Mouse (Mus musculus) embryonic facial prominence, embryonic 14.5 days (tissue): ENCODE measurements around the gene Rere. TPM values are rescaled to one million over a fixed set of nuclear protein-coding genes. Genes with fewer than 3 reads are reported as not detected.

ENCODE experiments used
- ATAC-seq: fragments of 200-750 bp; cut with Nextera tagmentation; 2 replicates; pipeline ENCODE4 v1.8.0; 2017; ENCODE audit warnings: low read depth, moderate number of reproducible peaks, moderate TSS enrichment
- DNase-seq: peaks from one replicate; pipeline ENCODE4 v3.0.0-alpha.2; 2015; ENCODE audit warnings: low spot score
- H3K27ac ChIP-seq: fragments of 300-500 bp; sonication (generic); replicated peaks from 2 replicates; pipeline ENCODE4 v1.5.1; 2014; ENCODE audit warnings: low read depth, mild to moderate bottlenecking, low read length, moderate library complexity
- H3K27me3 ChIP-seq: fragments of 300-500 bp; sonication (generic); replicated peaks from 2 replicates; pipeline ENCODE4 v1.6.1; 2014; ENCODE audit warnings: low read length; ENCODE audit not compliant: control insufficient read depth, insufficient read depth
- H3K36me3 ChIP-seq: fragments of 300-500 bp; sonication (generic); 2 replicates; pipeline ENCODE4 v1.6.1; 2014; ENCODE audit warnings: low read length, mixed read lengths; ENCODE audit not compliant: control insufficient read depth, insufficient read depth
- H3K4me1 ChIP-seq: fragments of 300-500 bp; sonication (generic); 2 replicates; pipeline ENCODE4 v1.6.1; 2014; ENCODE audit warnings: antibody characterized with exemption, low read length; ENCODE audit not compliant: control insufficient read depth, insufficient read depth
- H3K4me2 ChIP-seq: fragments of 300-500 bp; sonication (generic); 2 replicates; pipeline ENCODE4 v1.6.1; 2014; ENCODE audit warnings: low read depth, mild to moderate bottlenecking, low read length, moderate library complexity, mixed read lengths
- H3K4me3 ChIP-seq: fragments of 300-500 bp; sonication (generic); 2 replicates; pipeline ENCODE4 v1.5.1; 2014; ENCODE audit warnings: low read depth, mild to moderate bottlenecking, low read length
- H3K9ac ChIP-seq: fragments of 300-500 bp; sonication (generic); 2 replicates; pipeline ENCODE4 v1.6.1; 2014; ENCODE audit warnings: low read depth, mild to moderate bottlenecking, low read length, moderate library complexity, mixed read lengths
- H3K9me3 ChIP-seq: fragments of 300-500 bp; sonication (generic); 2 replicates; pipeline ENCODE4 v1.6.1; 2016; ENCODE audit warnings: low read length; ENCODE audit not compliant: control insufficient read depth
- WGBS: fragments of 180-500 bp; shearing (Covaris S2); extraction: QIAGEN DNeasy Blood & Tissue Kit; methylation state at CpG from one replicate; pipeline ENCODE4 v1.1.7; 2014; 5-methylcytosine and 5-hydroxymethylcytosine counted together
- polyA plus RNA-seq: library from polyadenylated mRNA; unstranded; fragments of >200 nt; fragmentation: Nextera tagmentation; extraction: Ambion mirVana; gene quantifications from 2 replicates; pipeline ENCODE4 v1.2.1, GENCODE M21; 2014

Rere gene
- 28.7 and 32.0 TPM in 2 replicates for polyA plus RNA-seq

- Histone ChIP-seq H3K4me1 (peaks cover 15% of the 10 kb centered on the region), H3K36me3 (no peaks in the 10 kb centered on the region), H3K9me3 (no peaks in the 10 kb centered on the region), H3K4me2 (peak within 1 kb of the TSS; percentile 75), H3K27ac (peak within 1 kb of the TSS; percentile 99), H3K9ac (peak within 1 kb of the TSS; percentile 99), H3K4me3 (peak within 1 kb of the TSS; percentile 99), H3K27me3 (no peaks in the 10 kb centered on the region)
- 1% methylated on average over 57 of the region's 60 CpGs for WGBS
- ATAC-seq = peak; percentile 98
- peak; percentile 97 for DNase-seq
Observed at GRCm38 (mm10) chr4:150281018-150281761, at the start of gene Rere. TSS of gene Rere (plus strand) at chr4:150281646.

GRCm38 (mm10) chr4:150231871-150232270, 49.6 kb upstream of the Rere start:
- no peak overlapping the region for H3K4me3 ChIP-seq
- DNase-seq (no peak), ATAC-seq (no peak)
- no peaks in the 10 kb centered on the region for H3K9me3 ChIP-seq
- H3K27ac ChIP-seq = no peak overlapping the region
- H3K4me2 ChIP-seq = no peak overlapping the region
- 50% methylated on average over 8 of the region's 8 CpGs for WGBS
- no peaks in the 10 kb centered on the region for H3K36me3 ChIP-seq
- no peak overlapping the region for H3K9ac ChIP-seq
- no peaks in the 10 kb centered on the region for H3K27me3 ChIP-seq
- H3K4me1 ChIP-seq = peaks cover 30% of the 10 kb centered on the region

- Histone ChIP-seq H3K27me3 (no peaks in the 10 kb centered on the region), H3K9ac (no peak overlapping the region), H3K4me3 (no peak overlapping the region), H3K27ac (peak overlapping the region; percentile 6), H3K36me3 (peaks cover 5% of the 10 kb centered on the region; the same call in 1 of the 2 replicates), H3K4me2 (no peak overlapping the region), H3K4me1 (peaks cover 32% of the 10 kb centered on the region), H3K9me3 (no peaks in the 10 kb centered on the region)
- WGBS = 35% methylated on average over 8 of the region's 8 CpGs
- no peak for ATAC-seq
- DNase-seq = peak; percentile 85
Observed at GRCm38 (mm10) chr4:150234599-150235327, 46.7 kb upstream of the Rere start.

GRCm38 (mm10) chr4:150235585-150235984, 45.9 kb upstream of the Rere start:
- Histone ChIP-seq H3K27ac (peak overlapping the region; percentile 6), H3K4me1 (peaks cover 31% of the 10 kb centered on the region)

GRCm38 (mm10) chr4:150236031-150236430, 45.4 kb upstream of the Rere start:
- peaks cover 27% of the 10 kb centered on the region for H3K4me1 ChIP-seq
- ATAC-seq (no peak), DNase-seq (no peak)
- WGBS = 81% methylated on average over 8 of the region's 8 CpGs
- peak overlapping the region; percentile 55 for H3K4me2 ChIP-seq
- peak overlapping the region; percentile 88 for H3K9ac ChIP-seq
- peaks cover 16% of the 10 kb centered on the region for H3K36me3 ChIP-seq
- peak overlapping the region; percentile 90 for H3K4me3 ChIP-seq
- no peaks in the 10 kb centered on the region for H3K9me3 ChIP-seq
- peak overlapping the region; percentile 95 for H3K27ac ChIP-seq
- H3K27me3 ChIP-seq = no peaks in the 10 kb centered on the region

More at GRCm38 (mm10) chr4:150235585-150235984, 45.9 kb upstream of the Rere start:
- ATAC-seq (no peak), DNase-seq (no peak)
- no peak overlapping the region for H3K4me3 ChIP-seq
- H3K4me2 ChIP-seq = no peak overlapping the region
- no peak overlapping the region for H3K9ac ChIP-seq
- no peaks in the 10 kb centered on the region for H3K27me3 ChIP-seq
- H3K36me3 ChIP-seq = peaks cover 12% of the 10 kb centered on the region
- H3K9me3 ChIP-seq = no peaks in the 10 kb centered on the region
- WGBS = 70% methylated on average over 4 of the region's 4 CpGs

GRCm38 (mm10) chr4:150236521-150237481, 44.6 kb upstream of the Rere start, which contains the start of gene Eno1:
TSS of gene Eno1 (plus strand) at chr4:150236721.
- peak within 1 kb of the TSS; percentile 82 for H3K4me2 ChIP-seq

GRCm38 (mm10) chr4:150237636-150238361, 43.6 kb upstream of the Rere start:
- peak overlapping the region; percentile 82 for H3K4me2 ChIP-seq
- DNase-seq (peak; percentile 55), ATAC-seq (no peak)
- peaks cover 19% of the 10 kb centered on the region for H3K4me1 ChIP-seq
- H3K27me3 ChIP-seq = no peaks in the 10 kb centered on the region
- peak overlapping the region; percentile 88 for H3K9ac ChIP-seq
- no peaks in the 10 kb centered on the region for H3K9me3 ChIP-seq
- under 1% methylated on average over 21 of the region's 21 CpGs for WGBS
- H3K27ac ChIP-seq = peak overlapping the region; percentile 95
- peak overlapping the region; percentile 90 for H3K4me3 ChIP-seq
- peaks cover 34% of the 10 kb centered on the region for H3K36me3 ChIP-seq

More at GRCm38 (mm10) chr4:150236521-150237481, 44.6 kb upstream of the Rere start, which contains the start of gene Eno1:
- Histone ChIP-seq H3K9ac (peak within 1 kb of the TSS; percentile 88), H3K9me3 (no peaks in the 10 kb centered on the region), H3K27ac (peak within 1 kb of the TSS; percentile 95), H3K27me3 (no peaks in the 10 kb centered on the region), H3K4me3 (peak within 1 kb of the TSS; percentile 90), H3K36me3 (peaks cover 24% of the 10 kb centered on the region), H3K4me1 (peaks cover 25% of the 10 kb centered on the region)
- DNase-seq = peak; percentile 98
- ATAC-seq = peak; percentile 98
- WGBS = 0% methylated on average over 44 of the region's 78 CpGs
